ENCODE assay signal across 15 mouse cellular contexts in the genomic region with DNA sequence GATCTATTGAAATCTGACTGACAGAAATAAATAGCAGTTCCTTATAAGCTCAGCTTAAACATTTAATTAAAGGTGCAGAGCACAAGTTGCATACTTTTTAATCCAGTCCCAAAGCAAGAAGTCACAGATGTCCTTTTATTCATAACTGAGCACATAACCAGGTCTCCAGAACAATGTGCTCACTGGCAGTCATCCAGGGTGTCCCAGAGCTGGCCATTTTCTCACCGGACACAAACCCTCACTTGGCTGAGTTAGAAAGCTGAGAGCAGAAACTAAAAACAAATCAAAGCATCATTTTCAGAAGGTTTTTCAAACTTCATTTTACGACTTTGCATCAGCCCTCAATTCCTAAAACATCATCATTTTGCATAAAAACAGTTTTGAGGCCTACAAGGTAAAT.
DNase-seq lines count a peak whose midpoint lies in the region; ATAC-seq lines count a peak whose summit lies in the region.
"Had no signal": no experiment of that assay in that cellular context is flagged by ENCODE, and none has a peak within 500 bp of the region (broad histone marks: within the 10 kb centered on the region; RNA-seq: fewer than 3 reads in every experiment).

No protein-coding gene starts in this region.

- 43% methylated on average over 2 of the region's 2 CpGs for WGBS in heart, embryonic 15.5 days
- WGBS in hindbrain, embryonic 14.5 days, result 62% methylated on average over 2 of the region's 2 CpGs

- H3K4me3 ChIP-seq in heart, embryonic 15.5 days, result no peak overlapping the region
- no peak overlapping the region for H3K4me3 ChIP-seq in hindbrain, embryonic 14.5 days (replicated peaks; ENCODE audit: low read length)
- H3K4me3 ChIP-seq: forebrain, embryonic 12.5 days; lung, embryonic 15.5 days; midbrain, embryonic 13.5 days; neural tube, embryonic 15.5 days had no signal

- H3K4me1 ChIP-seq in heart, embryonic 15.5 days (replicated peaks), result no peaks in the 10 kb centered on the region; the same call in 1 of the 2 replicates
- no peaks in the 10 kb centered on the region for H3K4me1 ChIP-seq in hindbrain, embryonic 14.5 days (replicated peaks; ENCODE audit: control insufficient read depth, insufficient read depth, low read length)
- H3K4me1 ChIP-seq: lung, embryonic 15.5 days; midbrain, embryonic 13.5 days; neural tube, embryonic 15.5 days had no signal

- H3K36me3 ChIP-seq in heart, embryonic 15.5 days, result no peaks in the 10 kb centered on the region
- H3K36me3 ChIP-seq in hindbrain, embryonic 14.5 days (replicated peaks; ENCODE audit: control insufficient read depth, insufficient read depth), result no peaks in the 10 kb centered on the region
- H3K36me3 ChIP-seq: forebrain, embryonic 12.5 days; lung, embryonic 15.5 days; midbrain, embryonic 13.5 days; neural tube, embryonic 15.5 days had no signal

- peak; percentile 50 for DNase-seq in kidney, postnatal 10 days
- no peak for DNase-seq in kidney, adult 8-10 months
- peak; percentile 36 for DNase-seq in Muller cell, postnatal 12 days (ENCODE audit: inconsistent ontology term)
- DNase-seq in adipocyte (ENCODE audit: low spot score), result peak; percentile 13
- DNase-seq in hindbrain, embryonic 14.5 days (ENCODE audit: low spot score), result no peak
- DNase-seq in left cerebral cortex, adult 8-10 months (ENCODE audit: low spot score in 2 of 2), result no peak
- no peak for DNase-seq in urinary bladder, postnatal 4 days (ENCODE audit: low spot score in 2 of 2)
- DNase-seq: right cerebral cortex, postnatal 4 days; thymus, postnatal 4 days had no signal

- no peak overlapping the region for H3K9ac ChIP-seq in heart, embryonic 15.5 days
- H3K9ac ChIP-seq in hindbrain, embryonic 14.5 days, result no peak overlapping the region
- H3K9ac ChIP-seq: forebrain, embryonic 12.5 days; lung, embryonic 15.5 days; midbrain, embryonic 13.5 days; neural tube, embryonic 15.5 days had no signal

- H3K9me3 ChIP-seq in heart, embryonic 15.5 days (replicated peaks), result no peaks in the 10 kb centered on the region
- no peaks in the 10 kb centered on the region for H3K9me3 ChIP-seq in hindbrain, embryonic 14.5 days (ENCODE audit: control insufficient read depth, low read length)
- H3K9me3 ChIP-seq: forebrain, embryonic 12.5 days; lung, embryonic 15.5 days; midbrain, embryonic 13.5 days; neural tube, embryonic 15.5 days had no signal

- no peak for ATAC-seq in heart, embryonic 15.5 days (replicated peaks; ENCODE audit: insufficient number of reproducible peaks, insufficient read depth, low FRiP score, low read depth)
- ATAC-seq in hindbrain, embryonic 14.5 days (ENCODE audit: low FRiP score), result no peak
- ATAC-seq: midbrain, embryonic 13.5 days had no signal

- H3K27me3 ChIP-seq in heart, embryonic 15.5 days, result no peaks in the 10 kb centered on the region
- no peaks in the 10 kb centered on the region for H3K27me3 ChIP-seq in hindbrain, embryonic 14.5 days (ENCODE audit: control insufficient read depth, insufficient read depth, low read length)
- H3K27me3 ChIP-seq: lung, embryonic 15.5 days; midbrain, embryonic 13.5 days; neural tube, embryonic 15.5 days had no signal

- 0 out of 2 replicates have a peak overlapping the region, but pooled peaks have one; percentile 45 for H3K27ac ChIP-seq in heart, embryonic 15.5 days
- H3K27ac ChIP-seq in hindbrain, embryonic 14.5 days, result no peak overlapping the region
- H3K27ac ChIP-seq: forebrain, embryonic 12.5 days; lung, embryonic 15.5 days; midbrain, embryonic 13.5 days; neural tube, embryonic 15.5 days had no signal

- no peak overlapping the region for H3K4me2 ChIP-seq in heart, embryonic 15.5 days
- H3K4me2 ChIP-seq in hindbrain, embryonic 14.5 days (replicated peaks), result no peak overlapping the region
- H3K4me2 ChIP-seq: forebrain, embryonic 12.5 days; liver, embryonic 11.5 days; lung, embryonic 15.5 days; midbrain, embryonic 13.5 days; neural tube, embryonic 15.5 days had no signal

Comparison
In these comparisons a context has a peak if more than half of its experiments do, and no peak if none do; other contexts are left out.
1. DNase-seq: peak in kidney, postnatal 10 days (single experiment), Muller cell, postnatal 12 days (single experiment) and adipocyte (single experiment); none in kidney, adult 8-10 months (0 of 2), hindbrain, embryonic 14.5 days (single experiment), left cerebral cortex, adult 8-10 months (0 of 2) and urinary bladder, postnatal 4 days (0 of 2).